Mouse (Mus musculus) spleen, adult 2 months (tissue): Measurements from ENCODE around the gene Hirip3. TPM values are rescaled to one million over a fixed set of nuclear protein-coding genes. Genes with fewer than 3 reads are reported as not detected.

ENCODE experiments used
- DNase-seq, 2 experiments: peaks; one replicate each; pipeline versions ENCODE4 v3.0.0 to v3.0.0-alpha.2; 2012 to 2021; ENCODE audit warnings: low spot score in 2 of 2, low read depth in 1 of 2
- H3K27ac ChIP-seq: fragments of 200-500 bp; 2 replicates; pipeline ENCODE4 v1.5.1; 2012; ENCODE audit warnings: low read length, inconsistent platforms; ENCODE audit not compliant: insufficient read depth
- H3K27me3 ChIP-seq: fragments of 200-500 bp; 2 replicates; pipeline ENCODE4 v1.6.1; 2012; ENCODE audit warnings: mild to moderate bottlenecking, moderate library complexity, low read length, inconsistent platforms; ENCODE audit not compliant: control insufficient read depth, insufficient read depth
- H3K36me3 ChIP-seq: fragments of 200-500 bp; 2 replicates; pipeline ENCODE4 v1.6.1; 2012; ENCODE audit warnings: mild to moderate bottlenecking, low read length, inconsistent platforms; ENCODE audit not compliant: control insufficient read depth, insufficient read depth
- H3K4me1 ChIP-seq: fragments of 200-500 bp; 2 replicates; pipeline ENCODE4 v1.6.1; 2011; ENCODE audit warnings: inconsistent platforms; ENCODE audit not compliant: control insufficient read depth, insufficient read depth, insufficient read length
- H3K4me3 ChIP-seq: fragments of 200-500 bp; 2 replicates; pipeline ENCODE4 v1.5.1; 2011; ENCODE audit warnings: mild to moderate bottlenecking, inconsistent platforms; ENCODE audit not compliant: insufficient read depth, insufficient read length; ENCODE audit errors: extremely low read depth
- CTCF ChIP-seq: fragments of 200-500 bp; IDR thresholded peaks from 2 replicates; pipeline ENCODE4 v1.5.1; 2011; ENCODE audit warnings: mild to moderate bottlenecking, inconsistent platforms; ENCODE audit not compliant: insufficient read depth, insufficient read length, insufficient replicate concordance; ENCODE audit errors: extremely low read depth
- POLR2A ChIP-seq: fragments of 200-500 bp; IDR thresholded peaks from 2 replicates; pipeline ENCODE4 v1.6.1; 2011; ENCODE audit warnings: low read depth, low read length, inconsistent platforms
- WGBS: fragments of 180-500 bp; shearing (Covaris S2); methylation state at CpG from one replicate; pipeline ENCODE4 v1.1.7; 2018; 5-methylcytosine and 5-hydroxymethylcytosine counted together
- polyA plus RNA-seq: library from polyadenylated mRNA; depleted of rRNA; stranded (reverse); fragments of >200 nt; gene quantifications from 2 replicates; pipeline ENCODE4 v1.2.3, GENCODE M21; 2012

The Hirip3 gene
- polyA plus RNA-seq, 1 experiment, result 8.6 TPM

GRCm38 (mm10) chr7:126851192-126851591, 10.6 kb upstream of the Hirip3 start:
- no peak overlapping the region for H3K4me3 ChIP-seq
- H3K27me3 ChIP-seq, result peaks cover 16% of the 10 kb centered on the region
- peaks cover 22% of the 10 kb centered on the region for H3K36me3 ChIP-seq
- no peak for DNase-seq
- peaks cover 7% of the 10 kb centered on the region; the same call in 1 of the 2 replicates for H3K4me1 ChIP-seq
- WGBS, result 82% methylated on average over 12 of the region's 12 CpGs
- TF ChIP-seq CTCF (no peak), POLR2A (no peak)
- no peak overlapping the region for H3K27ac ChIP-seq

- DNase-seq, result no peak
- peaks cover 5% of the 10 kb centered on the region; the same call in 1 of the 2 replicates for H3K27me3 ChIP-seq
- WGBS, result 85% methylated on average over 5 of the region's 5 CpGs
- H3K36me3 ChIP-seq, result peaks cover 27% of the 10 kb centered on the region
- H3K27ac ChIP-seq, result no peak overlapping the region
- H3K4me3 ChIP-seq, result no peak overlapping the region
- no peaks in the 10 kb centered on the region for H3K4me1 ChIP-seq
- TF ChIP-seq POLR2A, result no peak
- no peak for TF ChIP-seq CTCF
Observed at GRCm38 (mm10) chr7:126853454-126853853, 8.3 kb upstream of the Hirip3 start.

GRCm38 (mm10) chr7:126855641-126856040, 6.1 kb upstream of the Hirip3 start:
- WGBS, result 95% methylated on average over 3 of the region's 3 CpGs
- no peak for DNase-seq
- H3K27ac ChIP-seq, result no peak overlapping the region
- TF ChIP-seq CTCF, result no peak
- TF ChIP-seq POLR2A, result no peak
- H3K36me3 ChIP-seq, result peaks cover 33% of the 10 kb centered on the region
- H3K4me1 ChIP-seq, result no peaks in the 10 kb centered on the region
- H3K27me3 ChIP-seq, result no peaks in the 10 kb centered on the region
- H3K4me3 ChIP-seq, result no peak overlapping the region

GRCm38 (mm10) chr7:126856741-126857420, 4.9 kb upstream of the Hirip3 start:
- Histone ChIP-seq H3K4me1 (no peaks in the 10 kb centered on the region; the same call in 1 of the 2 replicates), H3K27me3 (no peaks in the 10 kb centered on the region), H3K4me3 (no peak overlapping the region), H3K36me3 (peaks cover 31% of the 10 kb centered on the region), H3K27ac (no peak overlapping the region)
- TF ChIP-seq POLR2A (no peak), CTCF (no peak)
- WGBS, result 81% methylated on average over 9 of the region's 9 CpGs
- no peak for DNase-seq

- H3K4me1 ChIP-seq, result no peaks in the 10 kb centered on the region; the same call in 1 of the 2 replicates
- DNase-seq, result no peak
- TF ChIP-seq POLR2A (no peak), CTCF (no peak)
- no peak overlapping the region; the same call in 1 of the 2 replicates for H3K27ac ChIP-seq
- 40% methylated on average over 5 of the region's 5 CpGs for WGBS
- peak overlapping the region; percentile 76 for H3K4me3 ChIP-seq
- H3K36me3 ChIP-seq, result peaks cover 11% of the 10 kb centered on the region
- H3K27me3 ChIP-seq, result no peaks in the 10 kb centered on the region
Observed at GRCm38 (mm10) chr7:126860987-126861386, 785 bp upstream of the Hirip3 start.

- peak; percentile 71 to 84 for DNase-seq
- Histone ChIP-seq H3K27ac (peak within 1 kb of the TSS; percentile 71), H3K27me3 (no peaks in the 10 kb centered on the region), H3K36me3 (peaks cover 18% of the 10 kb centered on the region), H3K4me1 (no peaks in the 10 kb centered on the region; the same call in 1 of the 2 replicates), H3K4me3 (peak within 1 kb of the TSS; percentile 76)
- under 1% methylated on average over 41 of the region's 41 CpGs for WGBS
- TF ChIP-seq POLR2A (no peak), CTCF (no peak)
Observed at GRCm38 (mm10) chr7:126862147-126862784, 494 bp downstream of the Hirip3 start, which contains the start of gene Ino80e. TSS of gene Ino80e (minus strand) at chr7:126862377.
